Mouse (Mus musculus): Measurements from ENCODE around the gene Pde8b. TPM values are rescaled to one million over a fixed set of nuclear protein-coding genes. Genes with fewer than 3 reads are reported as not detected.
A peak's percentile ranks its signal among the peaks of the same experiment; 100 is the strongest.
"Not testable (repeated sequence)": the region's sequence is repeated elsewhere in the genome, so short reads cannot be mapped to it uniquely, and the experiment has no call there.

The Pde8b gene
- polyA plus RNA-seq, 1 experiment: 0.06 TPM

DNA sequence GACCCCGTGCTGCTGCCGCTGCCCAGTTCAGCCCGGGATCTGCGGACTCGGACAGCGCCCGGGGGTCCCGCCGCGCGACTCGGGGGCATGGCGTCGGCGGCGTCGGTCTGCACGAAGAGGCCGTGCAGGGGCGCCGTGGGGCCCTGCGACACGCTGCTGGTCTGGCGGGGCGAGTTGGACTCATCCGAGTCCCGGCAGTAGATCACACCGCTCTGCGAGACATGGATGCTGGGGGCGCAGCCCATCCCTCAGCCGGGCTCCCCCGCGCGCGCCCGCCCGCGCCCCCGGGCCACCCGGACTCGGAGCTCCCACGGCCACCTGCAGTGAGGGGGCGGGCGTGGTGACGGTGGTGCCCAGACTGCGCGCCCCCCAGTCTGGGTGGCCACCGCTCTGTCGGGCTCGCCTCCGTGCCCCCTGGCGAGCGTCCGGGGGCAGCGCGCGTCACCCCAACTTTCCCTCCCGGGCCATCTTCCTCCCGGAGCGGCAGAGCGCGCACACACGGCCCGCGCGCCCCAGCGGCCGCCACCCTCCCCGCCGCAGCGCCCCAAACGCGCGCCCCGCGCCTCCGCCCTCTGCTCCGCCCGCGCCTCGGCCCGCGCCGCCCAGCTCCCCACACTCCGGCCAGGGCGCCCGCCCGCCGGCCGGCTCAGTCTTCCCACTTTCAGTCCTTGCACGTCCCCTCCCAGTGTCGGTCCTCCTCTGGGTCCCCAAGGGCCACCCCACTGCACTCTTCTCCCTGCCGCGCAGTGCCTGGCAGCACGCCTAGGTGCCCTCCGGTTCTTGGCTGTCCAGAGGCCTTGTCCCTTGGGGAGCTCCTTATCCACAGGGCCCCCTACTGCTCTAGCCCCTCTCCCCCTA, 27.3 kb downstream of the Pde8b start:
- TF ChIP-seq GATA1 (IDR thresholded peaks at IDR 0.05; ENCODE audit: borderline replicate concordance, low read length) (no peak), FLI1 (IDR thresholded peaks at IDR 0.05; ENCODE audit: low read length) (no peak)
- H3K27me3 ChIP-seq (replicated peaks): peaks cover 52% of the 10 kb centered on the region
- H3K36me3 ChIP-seq (replicated peaks; ENCODE audit: low read length): no peaks in the 10 kb centered on the region
- peaks cover 9% of the 10 kb centered on the region for H3K4me1 ChIP-seq
- peak overlapping the region; percentile 79 for H3K4me3 ChIP-seq (replicated peaks)
- 0 out of 2 replicates have a peak, but pooled peaks cover 4% of the 10 kb centered on the region for H3K9me3 ChIP-seq

DNA sequence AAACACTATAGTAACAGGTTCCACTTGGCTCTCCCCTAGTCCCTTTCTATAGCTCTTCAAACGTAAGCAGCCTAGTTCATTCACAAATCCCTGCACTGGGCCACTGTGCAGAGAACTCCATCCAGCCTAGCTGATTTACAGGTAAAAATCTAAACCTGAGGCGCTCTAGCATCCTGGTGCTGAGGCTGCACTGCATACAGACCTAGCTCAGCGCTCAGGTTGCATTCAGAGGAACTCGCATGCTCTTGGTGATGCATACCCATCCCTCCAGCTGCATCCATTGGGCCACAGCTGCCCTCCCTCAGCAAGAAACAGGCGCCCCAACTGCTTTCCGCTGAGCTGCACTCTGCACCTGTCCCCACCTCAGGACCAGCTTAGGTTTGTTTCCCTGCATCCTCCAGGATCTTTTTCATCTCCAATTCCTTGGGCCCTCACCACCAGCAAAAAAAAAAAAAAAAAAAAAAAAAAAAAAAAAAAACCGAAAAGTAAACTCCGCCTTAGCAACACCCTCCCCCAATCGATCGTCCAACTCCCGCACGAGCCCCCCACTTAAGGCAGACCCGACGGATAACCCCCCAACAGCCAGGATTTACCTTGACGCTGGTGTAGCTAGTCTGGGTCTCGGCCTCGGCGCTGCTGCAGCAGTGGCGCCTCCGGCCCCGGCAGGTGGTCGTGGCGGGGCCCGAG, 28.1 kb downstream of the Pde8b start:
- no peak for TF ChIP-seq FLI1 (IDR thresholded peaks at IDR 0.05; ENCODE audit: low read length)
- TF ChIP-seq GATA1 (IDR thresholded peaks at IDR 0.05; ENCODE audit: borderline replicate concordance, low read length): no peak
- Histone ChIP-seq H3K27me3 (replicated peaks) (peaks cover 55% of the 10 kb centered on the region), H3K9me3 (0 out of 2 replicates have a peak, but pooled peaks cover 4% of the 10 kb centered on the region), H3K4me3 (replicated peaks) (no peak overlapping the region), H3K4me1 (peaks cover 9% of the 10 kb centered on the region), H3K36me3 (replicated peaks; ENCODE audit: low read length) (no peaks in the 10 kb centered on the region)

DNA sequence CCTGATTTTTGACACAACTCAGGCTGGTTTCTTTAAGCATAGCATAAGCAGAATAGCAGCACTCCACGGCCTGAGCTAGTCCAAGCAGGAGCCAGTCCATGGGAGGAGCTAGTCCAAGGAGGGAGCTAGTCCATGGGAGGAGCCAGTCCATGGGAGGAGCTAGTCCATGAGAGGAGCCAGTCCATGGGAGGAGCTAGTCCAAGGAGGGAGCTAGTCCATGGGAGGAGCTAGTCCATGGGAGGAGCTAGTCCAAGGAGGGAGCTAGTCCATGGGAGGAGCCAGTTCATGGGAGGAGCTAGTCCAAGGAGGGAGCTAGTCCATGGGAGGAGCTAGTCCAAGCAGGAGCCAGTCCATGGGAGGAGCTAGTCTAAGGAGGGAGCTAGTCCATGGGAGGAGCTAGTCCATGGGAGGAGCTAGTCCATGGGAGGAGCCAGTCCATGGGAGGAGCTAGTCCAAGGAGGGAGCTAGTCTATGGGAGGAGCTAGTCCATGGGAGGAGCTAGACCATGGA, 34.4 kb downstream of the Pde8b start:
- not testable (repeated sequence) for H3K4me1 ChIP-seq; H3K4me3 ChIP-seq (replicated peaks); H3K36me3 ChIP-seq (replicated peaks; ENCODE audit: low read length); H3K9me3 ChIP-seq
- H3K27me3 ChIP-seq (replicated peaks): peaks cover 17% of the 10 kb centered on the region

DNA sequence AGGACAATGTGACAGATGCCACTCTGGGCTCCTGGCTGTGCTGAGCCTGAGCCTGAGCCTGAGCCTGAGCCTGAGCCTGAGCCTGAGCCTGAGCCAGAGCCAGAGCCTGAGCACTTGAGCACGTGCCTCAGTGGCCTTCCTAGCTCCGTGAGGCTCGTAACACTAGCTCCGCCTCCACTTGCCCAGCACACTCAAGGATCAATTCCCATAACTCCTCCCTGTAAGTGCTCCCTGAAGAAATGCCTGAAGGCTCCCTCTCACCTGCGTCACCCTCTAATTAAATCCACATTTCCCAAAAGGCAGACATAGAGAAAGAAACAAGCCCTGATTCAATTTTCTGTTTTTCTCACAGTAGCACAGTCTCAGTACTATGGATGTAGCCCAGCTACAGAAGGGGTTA, 37.8 kb downstream of the Pde8b start:
- H3K27me3 ChIP-seq (replicated peaks): peaks cover 7% of the 10 kb centered on the region
- no peak overlapping the region for H3K4me3 ChIP-seq (replicated peaks)
- peaks cover 6% of the 10 kb centered on the region; the same call in 1 of the 2 replicates for H3K9me3 ChIP-seq
- TF ChIP-seq FLI1 (IDR thresholded peaks at IDR 0.05; ENCODE audit: low read length): no peak
- TF ChIP-seq GATA1 (IDR thresholded peaks at IDR 0.05; ENCODE audit: borderline replicate concordance, low read length): no peak
- no peaks in the 10 kb centered on the region for H3K4me1 ChIP-seq
- no peaks in the 10 kb centered on the region for H3K36me3 ChIP-seq (replicated peaks; ENCODE audit: low read length)

DNA sequence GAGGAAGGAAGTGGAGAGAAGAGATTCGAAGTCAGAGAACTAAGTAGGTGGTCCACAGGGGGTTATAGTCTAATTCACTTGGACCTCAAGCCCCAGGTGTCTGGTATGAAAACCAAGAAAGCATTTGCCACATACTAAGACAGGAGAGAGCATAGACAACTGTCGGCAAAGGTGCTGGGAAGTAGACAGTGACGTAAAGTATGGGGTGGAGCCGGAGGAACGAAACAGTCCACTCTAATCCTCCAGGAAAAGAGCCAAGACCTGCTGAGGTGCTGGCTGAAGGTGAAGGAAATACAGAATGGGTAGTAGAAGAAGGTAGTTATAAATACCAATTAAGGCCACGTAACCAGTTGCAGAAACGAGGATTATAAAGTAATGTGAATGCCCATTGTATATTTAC, 42.8 kb downstream of the Pde8b start:
- H3K27me3 ChIP-seq (replicated peaks); H3K4me3 ChIP-seq (replicated peaks); H3K36me3 ChIP-seq (replicated peaks; ENCODE audit: low read length); H3K4me1 ChIP-seq; H3K9me3 ChIP-seq: not testable (repeated sequence)

DNA sequence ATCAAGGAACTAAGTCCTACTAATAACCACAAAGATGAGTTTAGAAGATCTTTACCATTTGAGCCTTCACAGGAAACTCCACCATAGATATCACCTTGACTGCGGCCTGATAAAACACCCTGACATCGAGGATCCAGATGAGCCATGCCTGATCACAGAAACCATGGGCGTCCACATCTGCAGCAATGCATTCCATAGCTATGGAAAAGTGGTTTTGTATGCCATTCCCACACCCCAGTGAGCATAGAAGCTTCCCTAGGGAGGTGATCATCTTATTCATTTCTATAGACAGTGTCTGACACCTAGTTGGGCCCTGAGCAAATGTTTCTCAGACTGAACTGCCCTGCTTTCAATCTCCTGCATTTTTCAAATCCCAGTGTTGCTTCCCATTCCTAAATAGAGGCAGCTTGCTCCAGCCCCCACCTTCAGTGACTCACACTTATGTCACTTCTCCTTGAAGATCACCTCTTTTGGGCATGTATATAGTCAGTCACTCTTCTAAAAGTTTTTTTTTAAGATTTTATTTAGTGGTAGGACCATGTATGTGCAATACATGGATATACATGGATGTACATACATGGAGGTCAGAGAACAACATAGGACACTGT, 47.9 kb downstream of the Pde8b start:
- H3K27me3 ChIP-seq (replicated peaks): no peaks in the 10 kb centered on the region
- no peaks in the 10 kb centered on the region for H3K4me1 ChIP-seq
- H3K36me3 ChIP-seq (replicated peaks; ENCODE audit: low read length): no peaks in the 10 kb centered on the region
- TF ChIP-seq FLI1 (IDR thresholded peaks at IDR 0.05; ENCODE audit: low read length) (no peak), GATA1 (IDR thresholded peaks at IDR 0.05; ENCODE audit: borderline replicate concordance, low read length) (no peak)
- no peaks in the 10 kb centered on the region; the same call in 1 of the 2 replicates for H3K9me3 ChIP-seq
- no peak overlapping the region for H3K4me3 ChIP-seq (replicated peaks)

DNA sequence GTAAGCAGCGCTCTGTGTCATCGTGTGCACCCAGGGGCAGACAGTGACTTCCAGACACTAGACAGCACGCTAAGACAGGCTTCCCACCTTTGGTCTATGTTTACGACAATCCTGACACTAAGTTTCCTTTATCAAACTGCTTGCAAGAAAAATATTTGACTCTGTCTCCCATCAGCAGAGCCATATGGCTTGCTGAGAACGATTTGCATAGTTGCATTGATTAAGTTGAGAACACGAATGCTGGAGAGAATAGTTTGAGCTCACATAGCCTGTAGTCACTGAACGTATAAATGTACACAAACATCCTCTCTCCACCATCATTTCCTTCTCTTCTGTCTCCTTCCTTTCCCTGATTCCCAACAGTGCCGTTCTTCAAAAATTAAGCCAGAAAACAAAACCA, 49.3 kb downstream of the Pde8b start:
- Histone ChIP-seq H3K9me3 (no peaks in the 10 kb centered on the region; the same call in 1 of the 2 replicates), H3K27me3 (replicated peaks) (peaks cover 4% of the 10 kb centered on the region), H3K36me3 (replicated peaks; ENCODE audit: low read length) (no peaks in the 10 kb centered on the region), H3K4me1 (no peaks in the 10 kb centered on the region), H3K4me3 (replicated peaks) (no peak overlapping the region)
- TF ChIP-seq GATA1 (IDR thresholded peaks at IDR 0.05; ENCODE audit: borderline replicate concordance, low read length): no peak
- no peak for TF ChIP-seq FLI1 (IDR thresholded peaks at IDR 0.05; ENCODE audit: low read length)

DNA sequence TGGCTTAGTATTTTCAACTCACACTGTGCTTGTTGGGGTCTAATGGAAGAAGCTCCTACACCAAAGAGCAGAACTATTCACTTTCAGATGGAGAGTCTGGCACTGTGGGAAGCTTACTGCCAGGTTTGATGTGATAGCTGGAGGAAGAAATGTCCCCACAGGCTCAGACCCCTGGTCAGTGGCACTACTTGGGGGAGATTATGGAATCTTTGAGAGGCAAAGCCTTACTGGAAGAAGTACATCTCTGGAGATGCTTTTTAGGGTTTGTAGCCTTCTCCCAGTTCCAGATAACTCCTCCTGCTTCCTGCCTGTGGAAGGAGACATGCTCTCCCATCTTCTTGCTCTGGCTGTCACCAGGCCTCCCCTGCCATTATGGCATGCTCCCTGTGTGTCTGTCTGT, 50.1 kb downstream of the Pde8b start:
- no peaks in the 10 kb centered on the region; the same call in 1 of the 2 replicates for H3K9me3 ChIP-seq

DNA sequence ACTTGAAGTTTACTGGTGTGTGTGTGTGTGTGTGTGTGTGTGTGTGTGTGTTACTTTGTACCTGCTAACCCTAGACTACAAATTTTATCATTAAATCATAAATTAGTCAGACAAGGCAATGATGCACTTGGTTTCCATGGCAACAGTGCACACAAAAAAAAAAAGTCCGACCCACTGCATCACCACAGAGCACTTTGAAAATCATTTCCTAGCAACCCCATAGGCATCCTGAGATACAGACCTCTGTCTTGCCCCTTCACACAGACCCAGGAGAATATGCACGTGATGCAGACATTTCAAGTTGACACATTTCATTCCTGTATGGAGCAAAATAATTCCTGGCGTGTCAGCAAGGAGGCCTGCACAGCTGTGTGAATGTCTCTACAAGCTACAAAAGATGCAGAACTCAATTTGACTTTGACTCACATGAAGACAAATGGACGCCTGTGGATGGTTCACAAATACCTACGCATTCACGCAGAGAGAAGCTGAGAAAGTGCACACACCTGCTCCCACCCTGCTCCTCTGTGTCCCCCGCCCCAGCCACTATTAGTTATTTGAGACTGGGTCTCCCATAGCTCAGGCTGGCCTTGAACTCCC, 53.9 kb downstream of the Pde8b start:
- Histone ChIP-seq H3K9me3 (no peaks in the 10 kb centered on the region), H3K36me3 (replicated peaks; ENCODE audit: low read length) (no peaks in the 10 kb centered on the region), H3K4me3 (replicated peaks) (no peak overlapping the region), H3K4me1 (no peaks in the 10 kb centered on the region), H3K27me3 (replicated peaks) (peaks cover 11% of the 10 kb centered on the region)
- TF ChIP-seq FLI1 (IDR thresholded peaks at IDR 0.05; ENCODE audit: low read length): no peak
- no peak for TF ChIP-seq GATA1 (IDR thresholded peaks at IDR 0.05; ENCODE audit: borderline replicate concordance, low read length)

More for the DNA sequence above, 50.1 kb downstream of the Pde8b start:
- TF ChIP-seq FLI1 (IDR thresholded peaks at IDR 0.05; ENCODE audit: low read length) (no peak), GATA1 (IDR thresholded peaks at IDR 0.05; ENCODE audit: borderline replicate concordance, low read length) (no peak)
- Histone ChIP-seq H3K27me3 (replicated peaks) (peaks cover 7% of the 10 kb centered on the region), H3K4me3 (replicated peaks) (no peak overlapping the region), H3K36me3 (replicated peaks; ENCODE audit: low read length) (no peaks in the 10 kb centered on the region), H3K4me1 (no peaks in the 10 kb centered on the region)

All from megakaryocyte, embryonic 14.5 days (primary cell).